Mouse (Mus musculus): ENCODE measurements at regions not wholly inside any gene's neighbourhood (a gene's known extent, or its start where the extent isn't known, plus 50 kb on each side); places are given as distances from the start of the nearest gene placed in this dataset.

- Histone ChIP-seq H3K27me3 (replicated peaks; ENCODE audit: control insufficient read depth, insufficient read depth, low read length) (no peaks in the 10 kb centered on the region; the same call in 1 of the 2 replicates), H3K4me3 (ENCODE audit: insufficient read depth, low read depth, low read length) (no peak overlapping the region), H3K36me3 (ENCODE audit: control insufficient read depth, insufficient read depth, low read length) (no peaks in the 10 kb centered on the region), H3K27ac (ENCODE audit: insufficient read depth, low read depth, low read length) (no peak overlapping the region), H3K4me1 (ENCODE audit: control insufficient read depth, insufficient read depth, low read length) (no peaks in the 10 kb centered on the region)
- WGBS = 88% methylated on average over 6 of the region's 6 CpGs
- no peak for DNase-seq
- TF ChIP-seq CTCF (conservative IDR thresholded peaks at IDR 0.05; ENCODE audit: insufficient read depth, insufficient read length, low read depth, low read length) (no peak), POLR2A (IDR thresholded peaks at IDR 0.05; ENCODE audit: low read depth, low read length) (no peak)
Observed at GRCm38 (mm10) chr10:37280150-37280820, 141.6 kb upstream of the Marcks start.

GRCm38 (mm10) chr10:37279316-37279715 is 140.6 kb upstream of the Marcks start:
- DNase-seq = no peak
- Histone ChIP-seq H3K4me1 (ENCODE audit: control insufficient read depth, insufficient read depth, low read length) (no peaks in the 10 kb centered on the region), H3K27me3 (replicated peaks; ENCODE audit: control insufficient read depth, insufficient read depth, low read length) (no peaks in the 10 kb centered on the region; the same call in 1 of the 2 replicates), H3K27ac (ENCODE audit: insufficient read depth, low read depth, low read length) (no peak overlapping the region), H3K36me3 (ENCODE audit: control insufficient read depth, insufficient read depth, low read length) (no peaks in the 10 kb centered on the region), H3K4me3 (ENCODE audit: insufficient read depth, low read depth, low read length) (no peak overlapping the region)
- WGBS = 68% methylated on average over 1 of the region's 1 CpGs
- no peak for TF ChIP-seq CTCF (conservative IDR thresholded peaks at IDR 0.05; ENCODE audit: insufficient read depth, insufficient read length, low read depth, low read length)
- no peak for TF ChIP-seq POLR2A (IDR thresholded peaks at IDR 0.05; ENCODE audit: low read depth, low read length)

- 92% methylated on average over 1 of the region's 1 CpGs for WGBS
- H3K36me3 ChIP-seq (ENCODE audit: control insufficient read depth, insufficient read depth, low read length) = no peaks in the 10 kb centered on the region
- no peak overlapping the region for H3K27ac ChIP-seq (ENCODE audit: insufficient read depth, low read depth, low read length)
- DNase-seq = no peak
- TF ChIP-seq POLR2A (IDR thresholded peaks at IDR 0.05; ENCODE audit: low read depth, low read length) = no peak
- no peak for TF ChIP-seq CTCF (conservative IDR thresholded peaks at IDR 0.05; ENCODE audit: insufficient read depth, insufficient read length, low read depth, low read length)
- no peaks in the 10 kb centered on the region; the same call in 1 of the 2 replicates for H3K27me3 ChIP-seq (replicated peaks; ENCODE audit: control insufficient read depth, insufficient read depth, low read length)
- no peak overlapping the region for H3K4me3 ChIP-seq (ENCODE audit: insufficient read depth, low read depth, low read length)
- H3K4me1 ChIP-seq (ENCODE audit: control insufficient read depth, insufficient read depth, low read length) = no peaks in the 10 kb centered on the region
Observed at GRCm38 (mm10) chr10:37275857-37276256, 137.1 kb upstream of the Marcks start.

GRCm38 (mm10) chr10:37275271-37275670 is 136.6 kb upstream of the Marcks start:
- Histone ChIP-seq H3K27me3 (replicated peaks; ENCODE audit: control insufficient read depth, insufficient read depth, low read length) (no peaks in the 10 kb centered on the region; the same call in 1 of the 2 replicates), H3K27ac (ENCODE audit: insufficient read depth, low read depth, low read length) (no peak overlapping the region), H3K4me1 (ENCODE audit: control insufficient read depth, insufficient read depth, low read length) (no peaks in the 10 kb centered on the region), H3K36me3 (ENCODE audit: control insufficient read depth, insufficient read depth, low read length) (no peaks in the 10 kb centered on the region), H3K4me3 (ENCODE audit: insufficient read depth, low read depth, low read length) (no peak overlapping the region)
- TF ChIP-seq POLR2A (IDR thresholded peaks at IDR 0.05; ENCODE audit: low read depth, low read length) (no peak), CTCF (conservative IDR thresholded peaks at IDR 0.05; ENCODE audit: insufficient read depth, insufficient read length, low read depth, low read length) (no peak)
- DNase-seq = no peak
- 81% methylated on average over 7 of the region's 7 CpGs for WGBS

- no peak overlapping the region for H3K27ac ChIP-seq (ENCODE audit: insufficient read depth, low read depth, low read length)
- no peak for TF ChIP-seq CTCF (conservative IDR thresholded peaks at IDR 0.05; ENCODE audit: insufficient read depth, insufficient read length, low read depth, low read length)
- TF ChIP-seq POLR2A (IDR thresholded peaks at IDR 0.05; ENCODE audit: low read depth, low read length) = no peak
- 98% methylated on average over 1 of the region's 1 CpGs for WGBS
- no peaks in the 10 kb centered on the region for H3K4me1 ChIP-seq (ENCODE audit: control insufficient read depth, insufficient read depth, low read length)
- H3K27me3 ChIP-seq (replicated peaks; ENCODE audit: control insufficient read depth, insufficient read depth, low read length) = no peaks in the 10 kb centered on the region
- H3K4me3 ChIP-seq (ENCODE audit: insufficient read depth, low read depth, low read length) = no peak overlapping the region
- no peaks in the 10 kb centered on the region for H3K36me3 ChIP-seq (ENCODE audit: control insufficient read depth, insufficient read depth, low read length)
- DNase-seq = no peak
Observed at GRCm38 (mm10) chr10:37271967-37272366, 133.2 kb upstream of the Marcks start.

GRCm38 (mm10) chr10:37270236-37271000 is 131.7 kb upstream of the Marcks start:
- Histone ChIP-seq H3K4me1 (ENCODE audit: control insufficient read depth, insufficient read depth, low read length) (no peaks in the 10 kb centered on the region), H3K27me3 (replicated peaks; ENCODE audit: control insufficient read depth, insufficient read depth, low read length) (no peaks in the 10 kb centered on the region), H3K4me3 (ENCODE audit: insufficient read depth, low read depth, low read length) (no peak overlapping the region), H3K27ac (ENCODE audit: insufficient read depth, low read depth, low read length) (no peak overlapping the region), H3K36me3 (ENCODE audit: control insufficient read depth, insufficient read depth, low read length) (no peaks in the 10 kb centered on the region)
- WGBS = 78% methylated on average over 10 of the region's 10 CpGs
- TF ChIP-seq CTCF (conservative IDR thresholded peaks at IDR 0.05; ENCODE audit: insufficient read depth, insufficient read length, low read depth, low read length) = no peak
- no peak for TF ChIP-seq POLR2A (IDR thresholded peaks at IDR 0.05; ENCODE audit: low read depth, low read length)
- DNase-seq = no peak

GRCm38 (mm10) chr10:37266909-37267308 is 128.2 kb upstream of the Marcks start:
- WGBS = 91% methylated on average over 1 of the region's 1 CpGs
- no peaks in the 10 kb centered on the region for H3K4me1 ChIP-seq (ENCODE audit: control insufficient read depth, insufficient read depth, low read length)
- TF ChIP-seq CTCF (conservative IDR thresholded peaks at IDR 0.05; ENCODE audit: insufficient read depth, insufficient read length, low read depth, low read length) (no peak), POLR2A (IDR thresholded peaks at IDR 0.05; ENCODE audit: low read depth, low read length) (no peak)
- DNase-seq = no peak
- H3K36me3 ChIP-seq (ENCODE audit: control insufficient read depth, insufficient read depth, low read length) = no peaks in the 10 kb centered on the region
- no peak overlapping the region for H3K4me3 ChIP-seq (ENCODE audit: insufficient read depth, low read depth, low read length)
- H3K27ac ChIP-seq (ENCODE audit: insufficient read depth, low read depth, low read length) = no peak overlapping the region
- no peaks in the 10 kb centered on the region for H3K27me3 ChIP-seq (replicated peaks; ENCODE audit: control insufficient read depth, insufficient read depth, low read length)

Measured in kidney, adult 2 months (tissue).